Mouse (Mus musculus) lung, adult 2 months (tissue): ENCODE results near the gene Mrps2. TPM values are rescaled to one million over a fixed set of nuclear protein-coding genes. Genes with fewer than 3 reads are reported as not detected.

Experiments
- DNase-seq: peaks from one replicate; pipeline ENCODE4 v3.0.0; 2022
- H3K4me1 ChIP-seq: fragments of 200-500 bp; 2 replicates; pipeline ENCODE4 v1.6.1; 2011; ENCODE audit warnings: low read length; ENCODE audit not compliant: control insufficient read depth, insufficient read depth
- H3K4me3 ChIP-seq: fragments of 200-500 bp; replicated peaks from 2 replicates; pipeline ENCODE3; 2011; ENCODE audit warnings: low read depth, mild to moderate bottlenecking, control low read depth, low read length; ENCODE audit errors: extremely low read depth
- CTCF ChIP-seq: fragments of 200-500 bp; IDR thresholded peaks from 2 replicates; pipeline ENCODE4 v1.5.1; 2011; ENCODE audit warnings: mild to moderate bottlenecking, low read length, control low read depth; ENCODE audit not compliant: insufficient read depth
- POLR2A ChIP-seq: fragments of 200-500 bp; IDR thresholded peaks from 2 replicates; pipeline ENCODE4 v1.6.1; 2011; ENCODE audit warnings: low read depth, mild to moderate bottlenecking, control low read depth, low read length, borderline replicate concordance; ENCODE audit errors: extremely low read depth
- WGBS: fragments of 180-500 bp; shearing (Covaris S2); methylation state at CpG from one replicate; pipeline ENCODE4 v1.1.7; 2018; 5-methylcytosine and 5-hydroxymethylcytosine counted together
- polyA plus RNA-seq: library from polyadenylated mRNA; depleted of rRNA; stranded (reverse); fragments of >200 nt; gene quantifications from 2 replicates; pipeline ENCODE4 v1.2.3, GENCODE M21; 2012

Gene Mrps2
- polyA plus RNA-seq, 1 experiment = 25.1 TPM

DNA sequence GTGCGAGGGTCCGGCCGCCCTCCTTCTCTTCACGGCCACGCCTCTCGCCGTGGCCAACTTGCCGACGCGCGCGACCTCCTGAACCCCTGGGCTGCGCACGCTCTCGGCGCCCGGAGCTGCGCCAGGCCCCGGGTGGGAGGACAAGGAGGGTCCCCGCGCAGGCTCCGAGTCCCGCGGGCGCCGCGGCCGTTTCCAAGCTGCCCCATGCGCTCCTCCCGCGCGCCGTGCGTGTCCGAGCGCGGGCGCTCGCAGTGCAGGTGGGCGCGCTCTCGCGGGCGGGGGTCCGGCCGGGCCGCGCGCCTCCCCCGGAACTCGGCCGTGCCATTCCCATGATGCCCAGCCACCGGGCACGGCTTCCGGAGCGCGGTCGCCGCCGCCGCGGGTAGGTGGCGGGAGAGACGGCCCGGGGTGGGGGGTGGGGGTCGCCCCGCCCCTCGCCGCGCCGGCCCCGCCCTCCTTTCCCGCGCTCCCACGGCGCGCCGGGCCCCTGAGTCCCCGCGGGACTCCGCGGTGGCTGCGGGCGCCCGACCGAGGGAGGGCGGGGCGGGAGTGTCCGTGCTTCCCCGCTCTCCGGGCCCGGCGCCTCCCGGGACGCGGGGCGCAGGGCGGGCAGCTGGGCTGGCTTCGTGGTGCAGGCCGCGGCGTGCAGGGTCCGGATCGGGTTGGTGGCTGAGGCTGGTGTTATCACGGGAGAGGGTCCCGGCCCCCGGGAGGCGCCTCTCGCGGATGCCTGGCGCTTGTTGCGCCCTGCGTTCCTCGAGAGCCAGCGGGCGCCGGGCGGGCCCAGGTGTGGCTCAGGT is 21.2 kb upstream of the Mrps2 start, which contains the start of gene Ppp1r26:
Ppp1r26 (plus strand) TSS at position 286 of the 800 bp plus-strand sequence.
- no peak for TF ChIP-seq POLR2A
- no peak for TF ChIP-seq CTCF
- Histone ChIP-seq H3K4me1 (0 out of 2 replicates have a peak, but pooled peaks cover 3% of the 10 kb centered on the region), H3K4me3 (peak within 1 kb of the TSS; percentile 42)
- DNase-seq = peak; percentile 45
- WGBS = under 1% methylated on average over 106 of the region's 118 CpGs

DNA sequence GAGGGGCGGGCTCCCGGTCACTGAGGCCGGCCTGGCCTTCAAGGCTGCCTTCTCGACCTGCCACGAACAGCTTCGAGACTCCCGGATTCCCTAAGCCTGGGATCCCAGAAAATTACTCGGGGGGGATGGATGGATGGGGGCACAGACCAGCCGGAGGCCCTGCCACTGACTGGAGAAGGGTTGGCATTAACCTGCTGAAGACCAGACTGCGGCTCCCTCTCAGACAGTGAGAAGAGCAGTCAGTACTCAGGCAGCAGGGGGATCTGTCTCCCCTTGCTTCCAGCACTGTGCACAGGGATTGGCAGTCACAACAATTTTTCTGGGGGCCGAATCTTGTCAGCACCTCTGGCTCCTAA is 20.6 kb upstream of the Mrps2 start:
- TF ChIP-seq POLR2A = no peak
- TF ChIP-seq CTCF = no peak
- no peak for DNase-seq
- Histone ChIP-seq H3K4me3 (peak overlapping the region; percentile 42), H3K4me1 (0 out of 2 replicates have a peak, but pooled peaks cover 3% of the 10 kb centered on the region)
- 6% methylated on average over 11 of the region's 11 CpGs for WGBS

GRCm38 (mm10) chr2:28451663-28452062 is 16.2 kb upstream of the Mrps2 start:
- TF ChIP-seq POLR2A = no peak
- TF ChIP-seq CTCF = no peak
- no peak overlapping the region for H3K4me3 ChIP-seq

GRCm38 (mm10) chr2:28453539-28453938 is 14.3 kb upstream of the Mrps2 start:
- 81% methylated on average over 6 of the region's 6 CpGs for WGBS
- no peak for DNase-seq
- Histone ChIP-seq H3K4me3 (no peak overlapping the region), H3K4me1 (no peaks in the 10 kb centered on the region)
- TF ChIP-seq CTCF (no peak), POLR2A (no peak)

More at GRCm38 (mm10) chr2:28451663-28452062, 16.2 kb upstream of the Mrps2 start:
- no peak for DNase-seq
- 91% methylated on average over 11 of the region's 11 CpGs for WGBS
- H3K4me1 ChIP-seq = 0 out of 2 replicates have a peak, but pooled peaks cover 3% of the 10 kb centered on the region

DNA sequence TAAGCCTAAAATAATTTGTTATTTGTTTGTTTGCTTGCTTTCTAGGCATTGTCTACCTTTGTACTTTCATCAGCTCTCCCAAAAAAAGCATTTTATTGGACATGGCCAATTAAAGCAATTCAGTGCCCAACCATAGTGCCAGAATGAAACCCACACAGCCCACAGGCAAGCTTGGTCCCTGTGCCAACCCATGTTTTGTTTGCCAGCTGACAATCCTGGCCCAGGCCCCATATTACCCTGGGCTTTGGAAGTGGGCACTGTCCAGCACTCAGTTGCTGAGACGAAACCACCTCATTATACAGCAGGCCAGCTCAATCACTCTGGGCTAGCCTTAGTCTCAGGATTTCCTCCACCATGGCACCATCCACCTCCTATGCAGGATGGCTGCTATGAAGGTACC is 11.2 kb upstream of the Mrps2 start:
- H3K4me1 ChIP-seq = no peaks in the 10 kb centered on the region
- WGBS = 74% methylated on average over 1 of the region's 1 CpGs
- DNase-seq = no peak
- no peak overlapping the region for H3K4me3 ChIP-seq
- TF ChIP-seq POLR2A = no peak
- no peak for TF ChIP-seq CTCF

- DNase-seq = peak; percentile 69
- TF ChIP-seq POLR2A = no peak
- peak; percentile 69 for TF ChIP-seq CTCF
- 43% methylated on average over 3 of the region's 3 CpGs for whole genome bisulfite sequencing
- H3K4me3 ChIP-seq = no peak overlapping the region
- H3K4me1 ChIP-seq = peaks cover 2% of the 10 kb centered on the region; the same call in 1 of the 2 replicates
These were observed 3.9 kb upstream of the Mrps2 start for GRCm38 (mm10) chr2:28463919-28464318.

DNA sequence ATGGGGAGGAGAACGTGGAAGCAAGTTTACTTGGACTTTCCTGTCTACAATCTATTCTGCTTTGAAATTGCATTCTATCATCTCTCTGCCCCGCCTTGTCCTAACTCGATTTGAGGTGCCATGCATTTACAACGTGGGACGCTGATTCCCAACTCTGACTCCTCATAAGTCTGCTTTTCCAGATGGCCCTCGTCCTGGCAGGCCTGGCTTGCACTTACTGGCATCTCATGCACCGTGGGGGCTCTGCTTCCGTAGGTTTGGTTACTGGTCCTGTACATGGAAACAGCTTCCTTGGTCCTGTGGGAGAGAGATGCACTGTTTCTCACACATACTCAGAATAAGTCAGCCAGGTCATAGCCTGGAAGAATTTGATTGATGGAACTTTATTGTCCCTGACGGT is 2.9 kb upstream of the Mrps2 start:
- DNase-seq = no peak
- TF ChIP-seq CTCF (no peak), POLR2A (no peak)
- Histone ChIP-seq H3K4me1 (peaks cover 2% of the 10 kb centered on the region; the same call in 1 of the 2 replicates), H3K4me3 (no peak overlapping the region)
- WGBS = 81% methylated on average over 9 of the region's 9 CpGs

DNA sequence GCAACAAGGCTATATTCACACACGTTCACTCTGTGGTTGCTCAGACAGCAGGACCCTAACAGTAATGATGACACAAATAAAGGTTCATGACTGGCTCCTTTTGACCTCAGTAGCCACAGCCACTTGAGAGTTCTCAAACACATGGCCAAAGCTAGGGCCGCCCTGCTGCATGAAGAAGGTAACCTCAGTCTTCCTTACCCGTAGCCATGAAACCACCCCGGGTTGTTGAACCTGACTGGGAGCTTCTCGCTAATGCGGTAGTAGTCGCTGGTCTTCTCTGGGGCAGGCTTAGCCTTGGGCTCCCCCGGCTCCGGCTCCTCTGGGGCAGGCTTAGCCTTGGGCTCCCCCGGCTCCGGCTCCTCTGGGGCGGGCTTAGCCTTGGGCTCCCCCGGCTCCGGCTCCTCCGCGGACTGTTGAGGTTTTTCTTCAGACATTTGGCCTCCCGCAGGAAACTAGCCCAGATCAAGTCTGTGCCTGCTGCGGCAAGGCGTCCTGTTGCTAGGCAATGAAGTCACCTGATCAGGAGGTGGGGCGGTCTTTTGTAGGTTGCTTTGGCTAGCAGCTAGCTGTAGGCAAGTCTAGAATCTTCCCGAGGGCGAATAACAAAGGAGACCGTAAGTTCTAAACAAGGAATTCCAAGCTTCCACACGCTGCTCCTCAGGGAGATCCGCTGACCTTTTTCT is 1.9 kb upstream of the Mrps2 start, which contains the start of gene 1700007K13Rik:
1700007K13Rik (minus strand) TSS at position 497 of the 683 bp plus-strand sequence.
- no peak for TF ChIP-seq CTCF
- peak; percentile 27; the same call in 1 of the 2 replicates for TF ChIP-seq POLR2A
- Histone ChIP-seq H3K4me1 (peaks cover 2% of the 10 kb centered on the region; the same call in 1 of the 2 replicates), H3K4me3 (no peak within 1 kb of the TSS)
- 4% methylated on average over 25 of the region's 25 CpGs for WGBS
- DNase-seq = peak; percentile 59

DNA sequence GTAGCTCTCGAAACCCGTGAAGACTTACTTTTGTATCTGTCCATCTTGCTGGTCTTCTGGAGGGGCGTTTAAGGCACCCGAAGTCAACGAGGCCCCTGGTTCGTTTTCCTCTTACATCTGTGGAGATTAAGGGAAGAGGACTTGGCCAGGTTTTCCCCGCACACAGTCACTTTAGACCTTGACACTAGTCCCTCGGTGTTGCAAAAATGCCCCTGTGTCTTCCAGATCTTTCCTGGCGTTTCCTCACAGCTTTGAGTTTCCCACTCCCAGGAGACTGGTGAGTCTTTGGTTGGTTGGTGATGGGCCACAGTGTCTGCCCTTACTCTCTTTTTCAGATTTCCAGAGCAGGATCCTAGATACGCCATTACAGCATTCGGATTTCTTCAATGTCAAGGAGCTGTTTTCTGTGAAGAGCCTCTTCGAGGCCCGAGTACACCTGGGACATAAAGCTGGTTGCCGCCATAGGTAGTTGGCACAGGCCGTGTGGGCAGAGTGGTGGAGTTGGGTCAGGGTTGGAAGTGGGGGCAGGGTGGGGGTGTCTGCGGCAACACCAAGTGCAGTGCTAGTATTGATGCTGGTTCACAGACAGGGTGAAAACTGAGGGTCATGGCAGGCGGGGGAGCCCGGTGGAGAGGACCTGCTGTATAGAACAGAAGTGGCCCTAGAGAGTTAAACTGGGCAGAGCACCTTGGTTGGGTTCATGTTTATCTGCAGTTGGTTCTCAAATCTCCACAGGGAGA is 790 bp downstream of the Mrps2 start:
- no peak for DNase-seq
- Histone ChIP-seq H3K4me3 (peak overlapping the region; percentile 89), H3K4me1 (peaks cover 2% of the 10 kb centered on the region; the same call in 1 of the 2 replicates)
- TF ChIP-seq POLR2A = no peak
- TF ChIP-seq CTCF = no peak
- 53% methylated on average over 18 of the region's 18 CpGs for WGBS

GRCm38 (mm10) chr2:28469461-28469860 is 1.6 kb downstream of the Mrps2 start:
- Histone ChIP-seq H3K4me3 (no peak overlapping the region), H3K4me1 (peaks cover 2% of the 10 kb centered on the region; the same call in 1 of the 2 replicates)
- DNase-seq = no peak
- 95% methylated on average over 14 of the region's 14 CpGs for WGBS
- no peak for TF ChIP-seq CTCF
